Mouse (Mus musculus) stomach, postnatal 0 days (tissue): ENCODE results near the gene Taar3.

Source experiments
- CTCF ChIP-seq: IDR thresholded peaks from 2 replicates; pipeline ENCODE4 v1.5.1; 2016; ENCODE audit warnings: antibody characterized with exemption, low read depth, mild to moderate bottlenecking, moderate library complexity
- EP300 ChIP-seq: optimal IDR thresholded peaks from 2 replicates; pipeline ENCODE3; 2016; ENCODE audit warnings: antibody characterized with exemption

DNA sequence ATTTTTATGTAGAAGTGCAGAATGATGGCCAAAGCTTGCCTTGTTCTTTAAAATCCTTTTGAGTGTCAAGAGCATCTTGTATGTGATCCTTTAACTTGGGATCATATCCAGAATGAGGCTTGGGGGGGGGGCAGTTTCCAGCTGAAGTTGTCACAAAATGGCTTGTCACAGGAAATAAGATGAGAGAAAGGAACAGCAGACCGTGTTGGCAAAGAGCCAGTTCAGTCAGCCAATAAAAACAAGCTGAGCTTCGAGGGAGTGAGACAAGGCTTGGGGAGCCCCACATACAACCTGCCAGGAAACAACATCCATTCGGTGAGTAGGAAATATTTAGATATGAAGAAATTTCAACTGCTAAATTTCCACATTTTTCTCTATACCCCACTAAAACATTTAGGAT is 14.1 kb downstream of the Taar3 start:
- TF ChIP-seq CTCF (no peak), EP300 (no peak)
